Mouse (Mus musculus): ENCODE measurements around the gene Nfix.

DNA sequence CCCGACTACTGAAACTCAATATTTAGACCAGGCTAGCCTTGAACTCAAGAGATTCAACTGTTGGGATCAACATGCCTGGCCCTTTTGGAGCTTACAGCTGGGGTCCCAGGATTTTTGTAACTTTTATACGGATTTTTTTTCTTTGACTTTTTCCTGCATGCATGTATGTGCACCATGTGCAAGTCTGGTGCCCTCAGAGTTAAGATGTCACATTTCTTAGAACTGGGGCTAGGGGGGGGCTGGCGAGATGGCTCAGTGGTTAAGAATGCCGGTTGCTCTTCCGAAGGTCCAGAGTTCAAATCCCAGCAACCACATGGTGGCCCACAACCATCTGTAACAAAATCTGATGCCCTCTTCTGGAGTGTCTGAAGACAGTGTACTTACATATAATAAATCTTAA lies 99.6 kb downstream of the Nfix start:
- TF ChIP-seq EP300 (IDR thresholded peaks at IDR 0.05; ENCODE audit: low read depth) = no peak
- no peak for TF ChIP-seq CTCF (IDR thresholded peaks at IDR 0.05; ENCODE audit: low read depth)

Data from liver, embryonic 14.5 days (tissue).